Mouse (Mus musculus) spleen, adult 12 weeks (tissue): ENCODE results near the gene Atp2a3.

ENCODE experiments used
- DNase-seq: peaks from one replicate; pipeline ENCODE4 v3.0.0; 2022; ENCODE audit warnings: low spot score

Gene Atp2a3

GRCm38 (mm10) chr11:72961072-72961980 lies at the start of gene Atp2a3:
Atp2a3 (plus strand) TSS chr11:72961169.
- peak; percentile 50 for DNase-seq

GRCm38 (mm10) chr11:72917299-72917996 lies 43.5 kb upstream of the Atp2a3 start:
- DNase-seq = no peak

- no peak for DNase-seq
Observed at GRCm38 (mm10) chr11:72923116-72923515, 37.9 kb upstream of the Atp2a3 start.

GRCm38 (mm10) chr11:72924458-72924857 lies 36.5 kb upstream of the Atp2a3 start:
- no peak for DNase-seq

GRCm38 (mm10) chr11:72925067-72925466 lies 35.9 kb upstream of the Atp2a3 start:
- no peak for DNase-seq

GRCm38 (mm10) chr11:72926226-72926890 lies 34.6 kb upstream of the Atp2a3 start:
- peak; percentile 19 for DNase-seq

- DNase-seq = no peak
Observed at GRCm38 (mm10) chr11:72928516-72928915, 32.5 kb upstream of the Atp2a3 start.

- DNase-seq = no peak
Observed at GRCm38 (mm10) chr11:72940208-72941143, 20.5 kb upstream of the Atp2a3 start.

GRCm38 (mm10) chr11:72944996-72945793 lies 15.8 kb upstream of the Atp2a3 start:
- DNase-seq = no peak

- DNase-seq = no peak
Observed at GRCm38 (mm10) chr11:72945875-72946559, 15.0 kb upstream of the Atp2a3 start.

- no peak for DNase-seq
Observed at GRCm38 (mm10) chr11:72946560-72947119, 14.3 kb upstream of the Atp2a3 start.

- no peak for DNase-seq
Observed at GRCm38 (mm10) chr11:72947840-72948239, 13.1 kb upstream of the Atp2a3 start.

- no peak for DNase-seq
Observed at GRCm38 (mm10) chr11:72948254-72948653, 12.7 kb upstream of the Atp2a3 start.

GRCm38 (mm10) chr11:72951137-72952000 lies 9.6 kb upstream of the Atp2a3 start:
- DNase-seq = no peak

GRCm38 (mm10) chr11:72952226-72952625 lies 8.7 kb upstream of the Atp2a3 start:
- no peak for DNase-seq

- DNase-seq = no peak
Observed at GRCm38 (mm10) chr11:72952697-72953096, 8.3 kb upstream of the Atp2a3 start.

- no peak for DNase-seq
Observed at GRCm38 (mm10) chr11:72953116-72953439, 7.9 kb upstream of the Atp2a3 start.

- peak; percentile 23 for DNase-seq
Observed at GRCm38 (mm10) chr11:72953440-72954151, 7.4 kb upstream of the Atp2a3 start.
